In the genomic region with DNA sequence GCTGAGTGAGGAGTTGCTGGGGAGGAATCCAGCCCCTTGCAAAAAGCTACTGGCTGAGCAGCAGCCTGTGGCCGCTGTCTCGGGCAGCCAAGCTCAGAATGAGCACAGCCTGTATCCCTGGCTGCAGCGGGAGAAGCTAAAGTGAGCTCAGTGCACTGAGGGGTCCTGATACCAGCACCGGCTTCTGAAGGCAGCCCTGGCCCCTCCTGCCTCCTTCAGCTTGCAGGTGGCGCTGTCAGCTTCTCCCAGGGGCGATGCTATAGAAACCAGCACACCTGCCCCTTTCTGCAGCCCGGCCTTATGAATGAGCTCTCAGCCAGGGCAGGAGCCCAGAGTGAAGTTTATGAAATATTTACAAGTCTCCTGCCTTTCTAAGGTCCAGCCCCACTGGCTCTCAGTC, we compare ENCODE assay signal across 15 mouse cellular contexts. TPM values are rescaled to one million over a fixed set of nuclear protein-coding genes. Genes with fewer than 3 reads are reported as not detected.
DNase-seq lines count a peak whose midpoint lies in the region; ATAC-seq and TF ChIP-seq lines count a peak whose summit lies in the region.
"Had no signal": no experiment of that assay in that cellular context is flagged by ENCODE, and none has a peak within 500 bp of the region (broad histone marks: within the 10 kb centered on the region; RNA-seq: fewer than 3 reads in every experiment).

Gene Slc17a8 (minus strand): TSS at position 125 of the 400 bp plus-strand sequence.

- H3K4me2 ChIP-seq in kidney, postnatal 0 days (ENCODE audit: low read length) = no peak within 1 kb of the TSS
- peak within 1 kb of the TSS; percentile 27; the same call in 1 of the 2 replicates for H3K4me2 ChIP-seq in midbrain, embryonic 14.5 days (ENCODE audit: low read length)
- H3K4me2 ChIP-seq in liver, embryonic 12.5 days = no peak within 1 kb of the TSS

- H3K4me1 ChIP-seq in kidney, postnatal 0 days (replicated peaks; ENCODE audit: insufficient read depth, low read length) = no peaks in the 10 kb centered on the region
- no peaks in the 10 kb centered on the region for H3K4me1 ChIP-seq in midbrain, embryonic 14.5 days (ENCODE audit: control insufficient read depth, insufficient read depth, low read length)
- H3K4me1 ChIP-seq in liver, embryonic 12.5 days = no peaks in the 10 kb centered on the region

- H3K27ac ChIP-seq in kidney, postnatal 0 days = no peak within 1 kb of the TSS
- no peak within 1 kb of the TSS for H3K27ac ChIP-seq in midbrain, embryonic 14.5 days (replicated peaks; ENCODE audit: low read depth, low read length)
- no peak within 1 kb of the TSS for H3K27ac ChIP-seq in liver, embryonic 12.5 days

- no peak within 1 kb of the TSS for H3K9ac ChIP-seq in kidney, postnatal 0 days (ENCODE audit: low read depth, low read length)
- peak within 1 kb of the TSS; percentile 12; the same call in 1 of the 2 replicates for H3K9ac ChIP-seq in midbrain, embryonic 14.5 days (replicated peaks; ENCODE audit: low read length)
- H3K9ac ChIP-seq in liver, embryonic 12.5 days = no peak within 1 kb of the TSS

- no peak within 1 kb of the TSS for H3K4me3 ChIP-seq in kidney, postnatal 0 days (replicated peaks; ENCODE audit: low read depth, low read length)
- no peak within 1 kb of the TSS for H3K4me3 ChIP-seq in midbrain, embryonic 14.5 days (replicated peaks; ENCODE audit: low read depth, low read length)
- H3K4me3 ChIP-seq in liver, embryonic 12.5 days = no peak within 1 kb of the TSS
- H3K4me3 ChIP-seq: megakaryocyte, embryonic 14.5 days had no signal

- DNase-seq in embryo, embryonic 11 days = peak; percentile 16
- DNase-seq in embryo, embryonic 10.5 days (ENCODE audit: low spot score) = no peak
- peak; percentile 6 for DNase-seq in kidney, postnatal 0 days (ENCODE audit: low spot score)
- DNase-seq in kidney, postnatal 25 days = no peak
- peak; percentile 41 for DNase-seq in midbrain, embryonic 14.5 days
- peak; percentile 67 for DNase-seq in thymus, postnatal 25 days
- no peak for DNase-seq in adrenal gland, postnatal 25 days
- DNase-seq: adrenal gland, adult 2 months; cerebellum, postnatal 25 days; gastrocnemius, postnatal 14 days; heart, postnatal 14 days; kidney, adult 8-10 months; lung, adult 18-20 months had no signal

- no peak for ATAC-seq in kidney, postnatal 0 days (replicated peaks; ENCODE audit: low FRiP score, low read depth)
- ATAC-seq in midbrain, embryonic 14.5 days (ENCODE audit: low FRiP score, low TSS enrichment) = no peak
- ATAC-seq in liver, embryonic 12.5 days = no peak

- 27% methylated on average over 7 of the region's 7 CpGs for WGBS in kidney, postnatal 0 days
- 17% methylated on average over 7 of the region's 7 CpGs for WGBS in midbrain, embryonic 14.5 days
- 45% methylated on average over 7 of the region's 7 CpGs for WGBS in liver, embryonic 12.5 days (ENCODE audit: insufficient replicate concordance)

- no peaks in the 10 kb centered on the region for H3K36me3 ChIP-seq in kidney, postnatal 0 days (ENCODE audit: insufficient read depth, low read length)
- no peaks in the 10 kb centered on the region for H3K36me3 ChIP-seq in midbrain, embryonic 14.5 days (ENCODE audit: control insufficient read depth, insufficient read depth, low read length)
- no peaks in the 10 kb centered on the region for H3K36me3 ChIP-seq in liver, embryonic 12.5 days

- no peaks in the 10 kb centered on the region for H3K9me3 ChIP-seq in kidney, postnatal 0 days (replicated peaks; ENCODE audit: low read length)
- no peaks in the 10 kb centered on the region for H3K9me3 ChIP-seq in midbrain, embryonic 14.5 days (ENCODE audit: control insufficient read depth, low read length)
- H3K9me3 ChIP-seq in liver, embryonic 12.5 days (replicated peaks) = no peaks in the 10 kb centered on the region

- H3K27me3 ChIP-seq in kidney, postnatal 0 days (ENCODE audit: insufficient read depth, low read length) = no peaks in the 10 kb centered on the region
- H3K27me3 ChIP-seq in midbrain, embryonic 14.5 days (ENCODE audit: control insufficient read depth, insufficient read depth, low read length) = no peaks in the 10 kb centered on the region
- no peaks in the 10 kb centered on the region for H3K27me3 ChIP-seq in liver, embryonic 12.5 days (replicated peaks)

- TF ChIP-seq CTCF in kidney, postnatal 0 days (IDR thresholded peaks at IDR 0.05; ENCODE audit: low read depth) = 0 out of 2 replicates have a peak, but pooled peaks have one; percentile 6

RNA-seq across cellular contexts. Expression of gene Slc17a8, which starts in this region (rescaled TPM):
- 0.29 and 0.61 TPM in 2 replicates for polyA plus RNA-seq in kidney, postnatal 0 days (2015; fragmentation: Nextera tagmentation; extraction: Ambion mirVana)
- 1.1 and 1.3 TPM in 2 replicates for polyA plus RNA-seq in midbrain, embryonic 14.5 days (2014; fragmentation: Nextera tagmentation; extraction: Ambion mirVana)
- total RNA-seq in adrenal gland, postnatal 25 days (2021) = 0.21 TPM in 1 of 2 replicates, not detected in the other
- 0.02 and 0.05 TPM in 2 replicates for polyA plus RNA-seq in liver, embryonic 12.5 days (2016; fragmentation: Nextera tagmentation; extraction: Ambion mirVana)
- total RNA-seq: adrenal gland, adult 2 months had no signal
- polyA plus RNA-seq: adrenal gland, adult 2 months had no signal

Comparison
In these comparisons a context has a peak if more than half of its experiments do, and no peak if none do; other contexts are left out.
1. DNase-seq: peak in embryo, embryonic 11 days (single experiment), midbrain, embryonic 14.5 days (single experiment) and thymus, postnatal 25 days (single experiment); none in embryo, embryonic 10.5 days (single experiment), kidney, postnatal 25 days (0 of 2) and adrenal gland, postnatal 25 days (single experiment).
2. Peak in DNase-seq in kidney, postnatal 0 days; RNA of the gene not detected or under 1 TPM.